Comparison of ENCODE assay signal across 16 mouse cellular contexts in genomic region chr6:4521031-4521430, GRCm38 (mm10).
"Had no signal": no experiment of that assay in that cellular context is flagged by ENCODE, and none has a peak within 500 bp of the region (broad histone marks: within the 10 kb centered on the region; RNA-seq: fewer than 3 reads in every experiment).

No protein-coding gene starts in this region.

- H3K4me2 ChIP-seq: limb, embryonic 13.5 days; liver, embryonic 11.5 days; liver, embryonic 15.5 days; lung, embryonic 14.5 days; neural tube, embryonic 13.5 days; stomach, embryonic 15.5 days had no signal

- H3K27me3 ChIP-seq: limb, embryonic 13.5 days; liver, embryonic 15.5 days; neural tube, embryonic 13.5 days; stomach, embryonic 15.5 days had no signal

- H3K9ac ChIP-seq: limb, embryonic 13.5 days; liver, embryonic 15.5 days; lung, embryonic 14.5 days; neural tube, embryonic 13.5 days; stomach, embryonic 15.5 days had no signal

- H3K9me3 ChIP-seq: limb, embryonic 13.5 days; liver, embryonic 15.5 days; midbrain, embryonic 10.5 days; neural tube, embryonic 13.5 days; stomach, embryonic 15.5 days had no signal

- H3K27ac ChIP-seq: kidney, postnatal 0 days; liver, embryonic 15.5 days; midbrain, embryonic 10.5 days; neural tube, embryonic 13.5 days had no signal

- H3K36me3 ChIP-seq: liver, embryonic 15.5 days; midbrain, embryonic 10.5 days; neural tube, embryonic 13.5 days had no signal

- DNase-seq: kidney, postnatal 36 days; layer of hippocampus, adult 9-11 months; lung, embryonic 14.5 days; lung, postnatal 10 days; lung, postnatal 4 days; midbrain, embryonic 14.5 days; right cerebral cortex, postnatal 14 days; thymus, adult 2 months; thymus, postnatal 25 days had no signal

- H3K4me1 ChIP-seq: liver, embryonic 15.5 days; midbrain, embryonic 10.5 days; neural tube, embryonic 13.5 days; stomach, embryonic 15.5 days had no signal

- H3K4me3 ChIP-seq: limb, embryonic 13.5 days; liver, embryonic 15.5 days; midbrain, embryonic 10.5 days; neural tube, embryonic 13.5 days; stomach, embryonic 15.5 days had no signal
